Mouse (Mus musculus) WW6 (cell line): Measurements from ENCODE around the gene Gak.

Source experiments
- DNase-seq: peaks from one replicate; pipeline ENCODE4 v3.0.0-alpha.2; 2013; ENCODE audit warnings: low read depth, low spot score

The Gak gene

GRCm38 (mm10) chr5:108629634-108630483, at the start of gene Gak, which contains the start of gene Tmem175:
TSS of gene Gak (minus strand) at chr5:108629755.
TSS of gene Tmem175 (plus strand) at chr5:108629770.
- peak; percentile 87 for DNase-seq

GRCm38 (mm10) chr5:108678296-108678854, 48.8 kb upstream of the Gak start:
- DNase-seq, result no peak

GRCm38 (mm10) chr5:108677605-108678295, 48.2 kb upstream of the Gak start:
- no peak for DNase-seq

GRCm38 (mm10) chr5:108676772-108677498, 47.4 kb upstream of the Gak start:
- DNase-seq, result no peak

GRCm38 (mm10) chr5:108675251-108675816, 45.8 kb upstream of the Gak start, which contains the start of gene Slc26a1:
TSS of gene Slc26a1 (minus strand) at chr5:108675569.
- DNase-seq, result no peak

GRCm38 (mm10) chr5:108674624-108675023, 45.1 kb upstream of the Gak start:
- DNase-seq, result no peak

GRCm38 (mm10) chr5:108671757-108672156, 42.2 kb upstream of the Gak start:
- DNase-seq, result no peak

- no peak for DNase-seq
Observed at GRCm38 (mm10) chr5:108670785-108671184, 41.2 kb upstream of the Gak start.

GRCm38 (mm10) chr5:108669986-108670385, 40.4 kb upstream of the Gak start:
- DNase-seq, result no peak

- DNase-seq, result no peak
Observed at GRCm38 (mm10) chr5:108668977-108669936, 39.7 kb upstream of the Gak start, which contains the start of gene Dgkq. TSS of gene Dgkq (minus strand) at chr5:108669672.

- DNase-seq, result no peak
Observed at GRCm38 (mm10) chr5:108668387-108668932, 38.9 kb upstream of the Gak start.

GRCm38 (mm10) chr5:108667370-108667769, 37.8 kb upstream of the Gak start:
- DNase-seq, result no peak

- no peak for DNase-seq
Observed at GRCm38 (mm10) chr5:108665066-108665465, 35.5 kb upstream of the Gak start.

GRCm38 (mm10) chr5:108662772-108663171, 33.2 kb upstream of the Gak start:
- DNase-seq, result no peak

- DNase-seq, result peak; percentile 78
Observed at GRCm38 (mm10) chr5:108660632-108661268, 31.2 kb upstream of the Gak start.

GRCm38 (mm10) chr5:108659698-108660631, 30.4 kb upstream of the Gak start, which contains the start of gene Idua:
TSS of gene Idua (plus strand) at chr5:108660331.
- DNase-seq, result no peak

- DNase-seq, result no peak
Observed at GRCm38 (mm10) chr5:108658611-108659010, 29.1 kb upstream of the Gak start.

GRCm38 (mm10) chr5:108657406-108657805, 27.9 kb upstream of the Gak start:
- DNase-seq, result no peak
